Mouse (Mus musculus) brown adipose tissue, adult 24 weeks (tissue): ENCODE results near the gene Npas2. TPM values are rescaled to one million over a fixed set of nuclear protein-coding genes. Genes with fewer than 3 reads are reported as not detected.

Experiments used
- H3K27ac ChIP-seq: fragments of 200-500 bp; replicated peaks from 2 replicates; pipeline ENCODE4 v1.5.1; 2012; ENCODE audit warnings: low read depth, mild to moderate bottlenecking, low read length
- H3K4me1 ChIP-seq: fragments of 200-500 bp; 2 replicates; pipeline ENCODE4 v1.6.1; 2012; ENCODE audit warnings: low read length, mixed read lengths; ENCODE audit not compliant: control insufficient read depth, insufficient read depth, insufficient read length
- H3K4me3 ChIP-seq: fragments of 200-500 bp; 2 replicates; pipeline ENCODE4 v1.5.1; 2012; ENCODE audit warnings: low read depth, mild to moderate bottlenecking, low read length, moderate library complexity; ENCODE audit not compliant: insufficient read depth
- polyA plus RNA-seq: library from polyadenylated mRNA; stranded (reverse); fragments of >200 nt; gene quantifications from 2 replicates; pipeline ENCODE4 v1.2.4, GENCODE M21; 2012; ENCODE audit not compliant: missing spikeins, insufficient read depth, insufficient read length

Gene Npas2
- polyA plus RNA-seq, 1 experiment = 0.95 TPM

- Histone ChIP-seq H3K27ac (no peak overlapping the region), H3K4me1 (no peaks in the 10 kb centered on the region), H3K4me3 (no peak overlapping the region)
These were observed 185.5 kb downstream of the Npas2 start for GRCm38 (mm10) chr1:39379021-39379420.

GRCm38 (mm10) chr1:39381017-39381416 is 187.5 kb downstream of the Npas2 start:
- Histone ChIP-seq H3K4me3 (no peak overlapping the region), H3K27ac (no peak overlapping the region), H3K4me1 (no peaks in the 10 kb centered on the region)

- Histone ChIP-seq H3K4me1 (no peaks in the 10 kb centered on the region), H3K27ac (no peak overlapping the region), H3K4me3 (no peak overlapping the region)
These were observed 191.4 kb downstream of the Npas2 start for GRCm38 (mm10) chr1:39384914-39385313.

GRCm38 (mm10) chr1:39386456-39386855 is 192.9 kb downstream of the Npas2 start:
- Histone ChIP-seq H3K27ac (no peak overlapping the region), H3K4me3 (no peak overlapping the region), H3K4me1 (no peaks in the 10 kb centered on the region)

GRCm38 (mm10) chr1:39387497-39387896 is 194.0 kb downstream of the Npas2 start:
- Histone ChIP-seq H3K4me1 (no peaks in the 10 kb centered on the region), H3K27ac (no peak overlapping the region), H3K4me3 (no peak overlapping the region)

GRCm38 (mm10) chr1:39388163-39388562 is 194.6 kb downstream of the Npas2 start:
- H3K4me3 ChIP-seq = no peak overlapping the region
- H3K27ac ChIP-seq = no peak overlapping the region
- H3K4me1 ChIP-seq = no peaks in the 10 kb centered on the region

- H3K27ac ChIP-seq = no peak overlapping the region
- H3K4me1 ChIP-seq = 0 out of 2 replicates have a peak, but pooled peaks cover 4% of the 10 kb centered on the region
- no peak overlapping the region for H3K4me3 ChIP-seq
These were observed 195.8 kb downstream of the Npas2 start for GRCm38 (mm10) chr1:39389338-39389737.

- no peak overlapping the region for H3K27ac ChIP-seq
- no peak overlapping the region for H3K4me3 ChIP-seq
- H3K4me1 ChIP-seq = 0 out of 2 replicates have a peak, but pooled peaks cover 5% of the 10 kb centered on the region
These were observed 198.1 kb downstream of the Npas2 start for GRCm38 (mm10) chr1:39391652-39392051.

GRCm38 (mm10) chr1:39392189-39392588 is 198.7 kb downstream of the Npas2 start:
- Histone ChIP-seq H3K4me3 (no peak overlapping the region), H3K27ac (no peak overlapping the region), H3K4me1 (0 out of 2 replicates have a peak, but pooled peaks cover 5% of the 10 kb centered on the region)

- Histone ChIP-seq H3K27ac (no peak overlapping the region), H3K4me3 (no peak overlapping the region), H3K4me1 (0 out of 2 replicates have a peak, but pooled peaks cover 5% of the 10 kb centered on the region)
These were observed 199.8 kb downstream of the Npas2 start for GRCm38 (mm10) chr1:39393217-39393867.

- H3K27ac ChIP-seq = peak overlapping the region; percentile 41; the same call in 1 of the 2 replicates
- H3K4me3 ChIP-seq = no peak overlapping the region
- H3K4me1 ChIP-seq = 0 out of 2 replicates have a peak, but pooled peaks cover 5% of the 10 kb centered on the region
These were observed 200.6 kb downstream of the Npas2 start for GRCm38 (mm10) chr1:39394096-39394495.

GRCm38 (mm10) chr1:39394650-39395049 is 201.1 kb downstream of the Npas2 start:
- H3K27ac ChIP-seq = no peak overlapping the region
- H3K4me3 ChIP-seq = no peak overlapping the region
- H3K4me1 ChIP-seq = 0 out of 2 replicates have a peak, but pooled peaks cover 5% of the 10 kb centered on the region

- H3K4me1 ChIP-seq = 0 out of 2 replicates have a peak, but pooled peaks cover 5% of the 10 kb centered on the region
- H3K4me3 ChIP-seq = no peak overlapping the region
- no peak overlapping the region for H3K27ac ChIP-seq
These were observed 202.8 kb downstream of the Npas2 start for GRCm38 (mm10) chr1:39396347-39396746.

GRCm38 (mm10) chr1:39398284-39398683 is 204.8 kb downstream of the Npas2 start:
- Histone ChIP-seq H3K27ac (no peak overlapping the region), H3K4me1 (0 out of 2 replicates have a peak, but pooled peaks cover 5% of the 10 kb centered on the region), H3K4me3 (no peak overlapping the region)

- Histone ChIP-seq H3K4me3 (no peak overlapping the region), H3K4me1 (0 out of 2 replicates have a peak, but pooled peaks cover 1% of the 10 kb centered on the region), H3K27ac (no peak overlapping the region)
These were observed 205.7 kb downstream of the Npas2 start for GRCm38 (mm10) chr1:39399228-39399627.

GRCm38 (mm10) chr1:39400173-39400572 is 206.6 kb downstream of the Npas2 start:
- H3K27ac ChIP-seq = no peak overlapping the region
- no peaks in the 10 kb centered on the region for H3K4me1 ChIP-seq

More at GRCm38 (mm10) chr1:39400173-39400572, 206.6 kb downstream of the Npas2 start:
- no peak overlapping the region for H3K4me3 ChIP-seq
